Mouse (Mus musculus): ENCODE data around the gene Ccdc141.

Gene Ccdc141

GRCm38 (mm10) chr2:77170633-77171105, at the start of gene Ccdc141:
TSS of gene Ccdc141 (minus strand) at chr2:77170636.
- DNase-seq (ENCODE audit: low spot score), result no peak

DNA sequence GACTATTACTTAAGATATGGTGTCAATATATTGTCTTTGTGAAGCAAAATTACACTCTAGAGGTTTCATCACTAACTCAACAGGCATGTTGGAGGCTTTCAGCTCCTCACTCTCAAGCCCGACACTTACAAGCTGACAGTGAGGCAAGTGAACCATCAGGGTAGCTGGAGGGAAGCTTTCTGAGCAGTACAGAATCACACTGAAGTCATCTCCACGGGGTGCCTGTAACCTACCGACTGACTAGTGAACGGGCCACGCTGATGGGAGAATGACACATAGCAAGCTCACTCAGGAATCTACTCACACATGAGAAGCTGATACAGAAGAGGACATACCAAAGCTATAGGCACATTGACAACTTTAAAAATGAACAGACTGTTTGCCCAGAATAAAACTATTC, 42.4 kb upstream of the Ccdc141 start:
- no peak for DNase-seq (ENCODE audit: low spot score)

GRCm38 (mm10) chr2:77206951-77207350, 36.5 kb upstream of the Ccdc141 start:
- no peak for DNase-seq (ENCODE audit: low spot score)

DNA sequence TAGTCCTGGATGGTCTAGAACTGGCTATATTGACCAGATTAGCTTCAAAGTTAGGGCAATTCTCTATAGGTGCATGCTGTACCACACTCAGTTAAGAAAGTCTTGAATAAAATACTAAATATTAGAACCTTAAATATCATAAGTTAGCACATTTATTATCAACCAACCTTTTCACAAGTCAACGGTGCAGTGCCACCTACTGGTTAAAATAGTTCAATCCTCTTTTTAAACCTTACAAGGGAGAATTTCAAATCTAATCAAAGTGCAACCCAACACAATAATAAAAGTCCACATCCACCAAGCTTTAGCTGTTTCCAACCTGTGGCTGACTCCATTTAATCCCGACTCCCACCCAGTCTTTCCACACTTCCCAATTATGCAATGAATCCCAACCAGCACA, 33.5 kb upstream of the Ccdc141 start:
- no peak for DNase-seq (ENCODE audit: low spot score)

- no peak for DNase-seq (ENCODE audit: low spot score)
Measured at GRCm38 (mm10) chr2:77201900-77202299, 31.5 kb upstream of the Ccdc141 start.

- DNase-seq (ENCODE audit: low spot score), result no peak
Measured at GRCm38 (mm10) chr2:77200958-77201614, 30.6 kb upstream of the Ccdc141 start.

GRCm38 (mm10) chr2:77200379-77200778, 29.9 kb upstream of the Ccdc141 start:
- no peak for DNase-seq (ENCODE audit: low spot score)

GRCm38 (mm10) chr2:77198246-77198645, 27.8 kb upstream of the Ccdc141 start:
- DNase-seq (ENCODE audit: low spot score), result no peak

GRCm38 (mm10) chr2:77196819-77197218, 26.4 kb upstream of the Ccdc141 start:
- DNase-seq (ENCODE audit: low spot score), result no peak

- DNase-seq (ENCODE audit: low spot score), result no peak
Measured at GRCm38 (mm10) chr2:77195056-77195455, 24.6 kb upstream of the Ccdc141 start.

GRCm38 (mm10) chr2:77191811-77192210, 21.4 kb upstream of the Ccdc141 start:
- no peak for DNase-seq (ENCODE audit: low spot score)

- DNase-seq (ENCODE audit: low spot score), result no peak
Measured at GRCm38 (mm10) chr2:77190891-77191290, 20.5 kb upstream of the Ccdc141 start.

DNA sequence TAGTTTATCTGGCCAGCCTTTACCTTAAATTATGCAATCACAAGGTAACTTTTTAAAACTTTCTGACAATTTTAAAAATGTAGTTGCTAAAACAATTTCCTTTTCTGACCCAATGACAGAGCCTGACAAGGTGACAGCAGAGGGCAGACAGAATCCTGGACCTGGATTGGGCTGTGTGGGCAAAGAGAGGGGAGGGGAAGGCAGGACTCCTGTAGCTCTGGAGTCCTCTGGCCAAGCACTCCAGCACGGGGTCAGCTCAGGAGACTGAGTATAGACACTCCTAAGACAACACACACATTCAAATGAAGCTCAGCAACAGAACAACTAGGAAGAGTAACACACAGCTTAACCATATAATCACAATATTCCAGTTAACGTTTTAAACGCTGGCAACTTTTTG, 19.9 kb upstream of the Ccdc141 start:
- no peak for DNase-seq (ENCODE audit: low spot score)

GRCm38 (mm10) chr2:77189671-77190070, 19.2 kb upstream of the Ccdc141 start:
- no peak for DNase-seq (ENCODE audit: low spot score)

DNA sequence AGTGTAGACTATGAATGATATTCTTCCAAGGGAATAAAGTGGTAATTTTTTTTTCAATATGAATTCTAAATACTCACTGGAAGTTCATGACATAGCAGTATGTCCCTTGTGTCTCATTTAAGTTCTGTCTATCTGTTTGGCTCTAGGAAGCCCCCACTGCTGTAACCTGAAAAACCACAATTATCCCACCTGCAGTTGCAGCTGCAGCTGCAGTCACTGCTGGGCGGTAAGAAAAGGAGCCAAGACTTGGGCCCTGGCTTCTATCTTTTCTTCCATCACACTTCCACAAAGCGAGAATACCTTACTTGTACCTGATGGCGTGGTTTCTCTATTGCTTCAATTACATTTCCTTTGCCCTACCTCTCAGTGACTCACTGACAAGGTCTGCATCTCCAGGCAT, 17.1 kb upstream of the Ccdc141 start:
- no peak for DNase-seq (ENCODE audit: low spot score)

DNA sequence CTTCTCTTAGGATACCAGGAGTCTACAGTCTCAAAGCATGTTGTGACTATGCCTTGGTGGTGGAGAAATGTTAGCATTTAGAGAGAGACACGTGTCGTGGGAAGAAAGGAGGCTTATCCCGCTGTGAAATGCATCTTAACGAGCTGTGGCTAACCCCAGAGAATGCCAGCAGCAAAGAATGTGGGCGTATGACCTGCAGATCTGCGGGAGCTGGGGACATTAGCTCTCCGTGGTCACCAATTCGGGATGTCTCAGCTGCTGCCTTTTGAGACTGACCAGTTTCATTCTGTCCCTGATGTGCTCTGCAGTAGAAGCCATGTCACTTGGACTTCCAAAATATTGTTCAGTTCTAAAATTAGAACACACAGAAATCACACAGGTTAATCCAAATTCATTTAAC, 16.5 kb upstream of the Ccdc141 start:
- no peak for DNase-seq (ENCODE audit: low spot score)

DNA sequence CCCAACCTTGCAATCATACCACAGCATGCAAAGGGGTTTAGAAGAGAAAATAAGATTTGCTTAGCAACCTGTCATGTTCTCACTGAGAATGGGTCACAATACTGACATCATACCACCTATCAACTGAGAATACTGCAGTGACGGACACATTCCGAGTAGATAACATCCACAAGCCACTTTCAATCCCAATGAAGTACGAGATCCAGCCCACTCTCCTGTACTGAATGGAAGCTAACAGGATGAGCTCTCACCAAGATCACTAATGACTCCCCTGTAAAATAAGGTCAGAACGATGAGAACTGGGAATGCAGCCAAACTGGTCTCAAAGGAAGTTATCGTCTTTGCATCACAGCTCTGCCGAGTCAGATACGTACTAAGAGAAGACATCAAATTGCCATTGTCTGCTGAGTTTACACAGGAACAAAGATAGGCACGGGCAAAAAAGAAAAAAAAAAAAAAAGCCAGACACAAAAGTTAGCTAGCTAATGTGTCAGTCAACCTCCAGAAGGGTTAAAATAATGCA, 13.7 kb upstream of the Ccdc141 start:
- DNase-seq (ENCODE audit: low spot score), result no peak

- DNase-seq (ENCODE audit: low spot score), result no peak
Measured at GRCm38 (mm10) chr2:77183646-77184045, 13.2 kb upstream of the Ccdc141 start.

- no peak for DNase-seq (ENCODE audit: low spot score)
Measured at GRCm38 (mm10) chr2:77182996-77183380, 12.6 kb upstream of the Ccdc141 start.

GRCm38 (mm10) chr2:77182271-77182995, 12.0 kb upstream of the Ccdc141 start:
- DNase-seq (ENCODE audit: low spot score), result no peak

GRCm38 (mm10) chr2:77177472-77177871, 7.0 kb upstream of the Ccdc141 start:
- DNase-seq (ENCODE audit: low spot score), result no peak

GRCm38 (mm10) chr2:77176413-77176812, 6.0 kb upstream of the Ccdc141 start:
- DNase-seq (ENCODE audit: low spot score), result no peak

- DNase-seq (ENCODE audit: low spot score), result no peak
Measured at GRCm38 (mm10) chr2:77175411-77175810, 5.0 kb upstream of the Ccdc141 start.
